Mouse (Mus musculus) small intestine, adult 2 months (tissue): ENCODE results near the gene Sohlh1.

Source experiments
- CTCF ChIP-seq: fragments of 200-500 bp; IDR thresholded peaks from 2 replicates; pipeline ENCODE4 v1.5.1; 2012; ENCODE audit warnings: low read depth, mild to moderate bottlenecking, control low read depth, inconsistent platforms, low read length, moderate library complexity, mixed read lengths; ENCODE audit not compliant: insufficient replicate concordance, insufficient read length; ENCODE audit errors: extremely low read depth
- POLR2A ChIP-seq: fragments of 200-500 bp; IDR thresholded peaks from 2 replicates; pipeline ENCODE4 v1.6.1; 2012; ENCODE audit warnings: low read depth, mild to moderate bottlenecking, control low read depth, inconsistent platforms, low read length, moderate library complexity

- TF ChIP-seq POLR2A (no peak), CTCF (no peak)
Measured at GRCm38 (mm10) chr2:25813364-25813763, 33.7 kb downstream of the Sohlh1 start.
